Mouse (Mus musculus) adrenal gland, adult 18-20 months (tissue): ENCODE results near the gene Slc7a6. TPM values are rescaled to one million over a fixed set of nuclear protein-coding genes. Genes with fewer than 3 reads are reported as not detected.
"Not testable (repeated sequence)": the region's sequence is repeated elsewhere in the genome, so short reads cannot be mapped to it uniquely, and the experiment has no call there.

Experiments used
- DNase-seq, 2 experiments: peaks; one replicate each; pipeline ENCODE4 v3.0.0; 2021 to 2022; ENCODE audit warnings: low spot score in 2 of 2
- total RNA-seq, 2 experiments: library from RNA; stranded (reverse); gene quantifications; 1 replicate in 1 of 2; 2 replicates in 1 of 2; pipeline ENCODE4 v1.2.3; 2021

Gene Slc7a6
- total RNA-seq, 2 experiments from 2014 or later, result 21.5 to 28.0 TPM

DNA sequence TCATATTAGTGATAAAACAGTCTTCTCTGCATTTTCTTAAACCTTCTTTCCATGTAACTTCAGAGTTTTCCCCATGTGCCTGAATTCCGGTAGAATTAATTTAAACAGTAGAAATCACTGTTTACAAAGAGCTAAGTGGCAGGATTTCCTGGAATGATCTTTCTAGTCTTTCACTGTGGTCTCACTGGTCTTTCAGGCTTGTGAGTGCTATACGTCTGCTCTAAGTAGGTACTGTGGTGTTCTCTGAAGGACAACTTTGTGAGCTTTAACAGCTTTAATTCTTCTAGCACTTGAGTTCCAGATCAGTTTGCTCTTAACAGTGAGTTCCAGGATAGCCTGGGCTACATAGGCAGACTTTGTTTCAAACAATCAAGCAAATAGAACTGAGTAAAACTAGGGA lies 9.8 kb downstream of the Slc7a6 start:
- no peak for DNase-seq

DNA sequence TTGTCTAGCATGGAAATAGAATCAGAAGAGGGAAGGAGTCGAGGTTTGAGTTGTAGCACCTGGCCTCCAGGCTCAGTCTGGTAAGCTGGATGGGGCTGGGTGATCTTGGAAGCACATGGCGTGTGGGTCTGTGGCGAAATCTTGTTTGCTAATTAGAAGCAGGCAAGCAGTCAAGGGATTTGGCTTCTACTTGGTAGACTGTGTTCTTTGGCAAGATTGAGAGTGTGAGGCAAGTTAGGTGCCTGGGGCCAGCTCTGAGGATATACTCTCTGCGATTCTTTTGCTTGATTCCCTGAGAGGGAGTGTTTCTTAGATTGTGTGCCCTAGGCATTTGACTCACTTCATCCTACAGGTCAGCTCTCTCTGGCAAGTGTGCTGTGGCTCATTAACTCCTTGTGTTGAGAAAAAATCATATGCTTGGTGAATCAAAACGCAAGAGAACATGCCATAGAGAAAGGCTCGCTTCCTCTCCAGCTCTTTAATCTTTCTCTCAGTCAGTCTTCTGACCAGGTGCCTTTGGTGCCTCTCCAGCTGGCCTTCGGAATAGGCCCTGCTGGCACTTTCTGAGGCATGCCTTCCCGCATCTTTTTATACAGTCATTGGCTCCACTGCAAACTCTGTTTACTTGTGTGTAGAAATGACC lies 17.1 kb downstream of the Slc7a6 start:
- no peak for DNase-seq

DNA sequence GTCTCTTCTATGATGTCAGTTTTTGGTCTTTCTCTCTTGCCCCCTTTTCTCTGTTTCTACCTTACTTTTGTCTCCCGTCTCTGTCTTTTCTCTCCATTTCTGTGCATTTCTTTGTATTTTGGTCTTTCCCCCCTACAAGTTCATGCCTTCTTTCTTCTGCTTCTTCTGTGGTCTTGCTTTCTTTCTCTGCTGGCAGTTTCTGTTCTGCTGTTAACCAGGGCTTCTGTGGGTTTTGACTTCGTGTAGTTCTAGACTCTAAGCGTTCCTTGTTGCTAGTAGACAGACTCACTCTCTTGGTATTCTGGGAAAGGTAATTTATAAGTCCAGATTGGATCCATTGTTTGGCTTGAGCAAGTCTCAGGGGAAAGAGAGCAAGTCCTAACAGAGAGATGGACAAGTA lies 17.7 kb downstream of the Slc7a6 start:
- no peak for DNase-seq

DNA sequence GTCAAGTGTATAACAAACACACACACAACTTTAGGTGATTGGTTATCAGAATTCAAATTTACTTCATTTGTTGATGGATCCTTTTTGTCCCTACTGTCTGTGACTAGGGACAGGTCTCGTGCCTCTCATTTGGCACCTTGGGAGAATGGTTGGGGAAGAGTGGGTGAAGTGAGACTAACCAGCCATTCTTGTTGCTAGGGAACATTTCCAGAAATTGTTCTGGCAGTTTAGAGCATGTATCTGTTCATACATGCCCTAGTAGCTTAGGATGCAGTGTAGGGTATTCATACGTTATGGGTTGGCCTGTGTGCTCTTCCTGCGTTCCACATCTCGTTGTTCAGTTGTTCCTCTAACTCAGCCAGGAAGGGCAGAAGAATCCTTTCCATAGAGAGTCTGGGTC lies 20.5 kb downstream of the Slc7a6 start:
- no peak for DNase-seq

DNA sequence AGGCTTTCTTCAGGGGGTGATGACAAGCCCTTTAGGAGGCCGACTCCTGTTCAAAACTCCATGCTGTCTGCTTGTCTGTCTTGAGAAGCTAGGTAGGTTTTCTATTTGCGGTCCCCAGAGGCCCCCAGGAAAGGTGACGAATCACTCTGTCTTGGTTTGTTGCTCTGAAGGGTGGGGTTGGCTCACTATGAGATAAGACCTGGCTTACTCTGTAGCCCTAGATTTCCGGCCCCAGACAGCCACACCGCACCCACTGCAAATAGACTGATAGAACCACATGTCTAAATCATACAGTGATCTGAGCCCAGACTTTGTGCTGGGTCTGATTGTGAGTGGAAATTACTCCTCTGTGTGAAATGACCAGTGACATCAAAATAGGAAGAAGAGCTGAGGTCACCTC lies 23.0 kb downstream of the Slc7a6 start:
- no peak for DNase-seq

- no peak for DNase-seq
Measured at GRCm38 (mm10) chr8:106193162-106193561, 24.5 kb downstream of the Slc7a6 start.

DNA sequence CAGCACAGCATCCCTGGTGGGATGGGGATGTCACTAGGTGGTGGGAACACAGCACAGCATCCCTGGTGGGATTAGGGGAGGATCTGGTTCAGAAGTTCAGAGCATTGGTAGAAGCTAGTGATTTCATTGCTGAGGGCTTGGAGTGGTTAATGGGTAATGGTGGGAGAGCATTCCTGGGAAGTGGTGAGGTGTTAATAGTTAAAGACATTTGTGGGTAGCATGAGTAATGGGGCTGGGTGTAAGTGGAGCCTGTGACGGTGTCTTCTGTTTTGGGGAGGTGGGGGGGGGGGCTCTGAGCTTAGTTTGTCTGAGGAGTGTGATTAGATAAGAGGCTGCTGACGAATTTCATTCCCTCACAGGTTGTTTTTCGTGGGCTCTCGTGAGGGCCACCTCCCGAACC lies 25.4 kb downstream of the Slc7a6 start:
- DNase-seq, result no peak

GRCm38 (mm10) chr8:106198741-106199140 lies 30.1 kb downstream of the Slc7a6 start:
- peak in 1 of 2 experiments; percentile 42 for DNase-seq

DNA sequence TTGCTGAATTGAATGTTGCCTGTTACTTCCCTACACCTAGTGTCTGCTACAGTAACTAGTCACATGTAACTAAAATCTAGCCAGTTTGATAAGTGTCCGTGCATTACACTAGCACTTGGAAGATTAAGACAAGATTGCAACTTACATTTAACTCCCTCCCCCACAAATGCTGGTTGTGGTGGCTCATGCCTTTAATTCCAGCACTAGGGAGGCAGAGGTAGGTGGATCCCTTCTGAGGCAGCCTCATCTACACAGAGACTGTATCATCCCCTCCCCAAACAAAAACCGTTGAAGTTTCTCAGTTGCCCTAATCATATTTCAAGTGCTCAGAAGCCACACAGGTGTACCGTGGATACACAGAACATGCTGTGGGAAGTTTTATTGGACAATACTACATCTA lies 30.9 kb downstream of the Slc7a6 start:
- DNase-seq, result not testable (repeated sequence)

- no peak for DNase-seq
Measured at GRCm38 (mm10) chr8:106210035-106210731, 41.5 kb downstream of the Slc7a6 start.

DNA sequence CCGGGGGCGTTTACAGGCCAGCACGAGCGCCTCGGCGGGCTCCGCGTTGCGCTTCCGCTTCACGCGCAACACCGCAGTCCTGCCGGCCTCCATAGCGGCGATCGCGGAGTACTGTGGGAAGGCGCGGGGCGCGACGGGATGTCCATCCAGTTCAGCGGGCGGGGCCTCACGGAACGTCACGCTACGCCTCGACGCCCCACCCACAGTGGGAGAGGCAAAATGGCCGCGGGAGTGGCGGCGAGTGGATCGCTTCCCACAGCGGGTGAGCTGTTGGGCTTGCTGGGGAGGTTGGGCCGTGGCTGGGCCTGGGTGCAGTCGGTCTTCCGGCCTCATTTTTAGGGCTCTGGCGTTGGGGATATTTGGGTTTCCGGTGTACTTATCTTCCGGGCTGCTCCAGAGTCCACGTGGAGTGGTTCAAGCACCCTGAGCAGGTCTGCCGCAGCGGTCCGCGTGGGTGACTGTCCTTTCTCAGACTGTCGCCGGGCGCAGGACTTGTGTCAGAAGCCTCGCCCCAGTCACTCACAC lies 42.2 kb downstream of the Slc7a6 start, which contains the start of the genes Slc7a6os and Prmt7:
Gene Slc7a6os (minus strand): TSS at position 115 of the 525 bp plus-strand sequence.
Gene Prmt7 (plus strand): TSS at position 116 of the 525 bp plus-strand sequence.
- peak; percentile 97 for DNase-seq

GRCm38 (mm10) chr8:106211421-106211820 lies 42.8 kb downstream of the Slc7a6 start:
- no peak for DNase-seq

DNA sequence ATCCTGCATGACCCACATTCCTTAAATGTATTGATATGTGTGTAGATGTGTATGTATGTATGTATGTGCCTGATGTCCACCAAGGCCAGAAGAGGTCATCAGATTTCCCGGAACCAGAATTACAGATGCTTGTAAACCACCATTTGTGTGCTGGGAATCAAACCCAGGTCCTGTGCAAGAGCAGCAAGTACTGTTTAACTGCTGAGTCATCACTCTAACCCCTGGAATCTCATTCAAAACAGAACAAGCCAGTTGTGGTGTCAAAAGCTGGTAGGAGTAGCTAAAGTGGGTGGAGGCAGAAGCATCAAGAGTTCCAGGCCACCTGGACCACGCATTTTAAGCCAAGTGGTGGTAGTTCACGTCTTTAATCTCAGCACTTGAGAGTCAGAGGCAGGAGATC lies 45.3 kb downstream of the Slc7a6 start:
- DNase-seq, result no peak

DNA sequence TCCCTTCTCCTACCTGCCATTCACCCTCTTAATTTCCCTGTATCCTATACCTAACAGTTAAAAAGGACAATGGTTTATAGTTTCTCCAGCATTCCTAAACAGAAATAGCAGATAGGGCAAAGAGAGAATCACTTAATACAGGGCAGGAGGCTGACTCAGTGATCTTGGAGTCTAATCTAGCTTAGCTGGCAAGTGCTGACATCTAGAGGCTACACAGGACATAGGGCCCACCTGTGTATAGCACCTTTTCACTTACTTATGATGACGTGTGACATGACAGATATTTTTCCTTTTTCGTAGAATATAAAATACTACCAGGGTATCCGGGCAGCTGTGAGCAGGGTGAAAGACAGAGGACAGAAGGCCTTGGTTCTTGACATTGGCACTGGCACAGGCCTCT lies 51.0 kb downstream of the Slc7a6 start:
- no peak for DNase-seq

GRCm38 (mm10) chr8:106226589-106226988 lies 57.9 kb downstream of the Slc7a6 start:
- DNase-seq, result peak; percentile 46 to 58

GRCm38 (mm10) chr8:106231536-106231935 lies 62.9 kb downstream of the Slc7a6 start:
- DNase-seq, result no peak

DNA sequence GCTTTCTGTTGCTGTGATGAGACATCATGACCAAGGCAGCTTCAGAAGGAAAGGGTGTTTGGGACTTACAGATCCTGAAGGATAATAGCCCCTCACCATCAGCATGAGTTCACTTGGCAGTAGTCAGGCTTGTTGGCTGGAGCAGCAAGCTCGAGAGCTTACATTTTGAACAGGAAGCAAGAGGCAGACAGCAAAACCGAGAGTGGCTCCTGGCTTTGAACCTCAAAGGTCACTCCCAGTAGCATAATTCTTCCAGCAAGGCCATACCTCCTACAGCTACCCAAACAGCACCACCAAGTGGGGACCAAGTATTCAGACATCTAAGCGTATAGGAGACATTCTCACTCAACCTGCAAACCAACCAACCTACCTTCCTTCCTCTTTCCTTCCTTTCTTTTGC lies 64.1 kb downstream of the Slc7a6 start:
- DNase-seq, result no peak

DNA sequence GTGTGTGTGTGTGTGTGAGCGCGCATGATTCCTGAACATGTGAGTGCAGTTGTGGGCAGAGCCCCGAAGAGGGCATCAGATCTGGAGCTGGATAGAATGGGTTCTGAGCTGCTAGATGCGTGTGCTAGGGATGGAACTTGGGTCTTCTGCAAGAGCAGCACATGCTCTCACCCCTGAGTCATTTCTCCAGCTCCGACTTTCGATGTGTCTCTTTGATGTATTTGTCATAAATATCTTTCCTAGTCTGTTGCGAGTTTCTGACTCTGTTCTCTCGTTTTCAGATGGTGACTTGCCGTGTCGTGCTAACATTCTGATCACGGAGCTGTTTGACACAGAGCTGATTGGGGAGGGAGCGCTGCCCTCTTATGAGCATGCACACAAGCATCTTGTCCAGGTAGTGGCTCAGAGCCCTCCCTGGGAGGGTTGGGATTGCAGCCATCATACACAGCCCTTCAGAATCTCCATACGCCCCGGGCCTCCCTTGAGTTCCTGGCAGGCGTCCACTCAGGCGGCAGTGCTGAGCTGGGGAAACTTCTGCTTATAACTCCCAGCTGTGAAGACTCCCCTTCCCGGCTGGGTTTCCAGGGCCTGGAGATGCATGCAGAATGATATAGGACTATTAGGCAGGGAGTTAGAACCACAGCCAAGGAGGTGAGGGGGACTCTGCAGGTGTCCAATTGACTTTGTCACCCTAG lies 66.1 kb downstream of the Slc7a6 start:
- DNase-seq, result no peak

- DNase-seq, result no peak
Measured at GRCm38 (mm10) chr8:106237106-106237505, 68.4 kb downstream of the Slc7a6 start.
